Mouse (Mus musculus): ENCODE data around the gene Ext2.

Gene Ext2

GRCm38 (mm10) chr2:93665472-93665871 is 156.9 kb downstream of the Ext2 start:
- no peak for DNase-seq

GRCm38 (mm10) chr2:93662240-93662865 is 160.0 kb downstream of the Ext2 start:
- DNase-seq = no peak

GRCm38 (mm10) chr2:93661096-93661495 is 161.3 kb downstream of the Ext2 start:
- no peak for DNase-seq

- DNase-seq = no peak
These were observed 162.6 kb downstream of the Ext2 start for GRCm38 (mm10) chr2:93659705-93660308.

GRCm38 (mm10) chr2:93659004-93659403 is 163.4 kb downstream of the Ext2 start:
- DNase-seq = no peak

- DNase-seq = no peak
These were observed 167.9 kb downstream of the Ext2 start for GRCm38 (mm10) chr2:93654336-93655055.

GRCm38 (mm10) chr2:93649243-93649870 is 173.0 kb downstream of the Ext2 start:
- DNase-seq = no peak

GRCm38 (mm10) chr2:93647924-93648575 is 174.3 kb downstream of the Ext2 start:
- no peak for DNase-seq

GRCm38 (mm10) chr2:93647051-93647923 is 175.1 kb downstream of the Ext2 start:
- no peak for DNase-seq

- DNase-seq = no peak
These were observed 176.6 kb downstream of the Ext2 start for GRCm38 (mm10) chr2:93645626-93646320.

- no peak for DNase-seq
These were observed 177.2 kb downstream of the Ext2 start for GRCm38 (mm10) chr2:93645197-93645596.

GRCm38 (mm10) chr2:93644731-93645130 is 177.6 kb downstream of the Ext2 start:
- DNase-seq = no peak

- no peak for DNase-seq
These were observed 178.1 kb downstream of the Ext2 start for GRCm38 (mm10) chr2:93644234-93644633.

GRCm38 (mm10) chr2:93643403-93643780 is 179.0 kb downstream of the Ext2 start:
- no peak for DNase-seq

- DNase-seq = no peak
These were observed 187.8 kb downstream of the Ext2 start for GRCm38 (mm10) chr2:93634609-93635008.

GRCm38 (mm10) chr2:93624665-93625408 is 197.5 kb downstream of the Ext2 start:
- no peak for DNase-seq

- DNase-seq = peak; percentile 98
These were observed 203.0 kb downstream of the Ext2 start for GRCm38 (mm10) chr2:93619208-93619849.

- no peak for DNase-seq
These were observed 203.7 kb downstream of the Ext2 start for GRCm38 (mm10) chr2:93618447-93619199.

Measured in heart, adult 11 months (tissue).